Mouse (Mus musculus) G1E-ER4 (cell line): Measurements from ENCODE around the gene Plekhj1. TPM values are rescaled to one million over a fixed set of nuclear protein-coding genes. Genes with fewer than 3 reads are reported as not detected.

Source experiments
- GATA1 ChIP-seq: IDR thresholded peaks from one replicate; pipeline ENCODE4 v1.8.0; 2012; ENCODE audit warnings: low read length, inconsistent platforms
- polyA plus RNA-seq: library from polyadenylated mRNA; stranded (reverse); fragments of >175 nt; gene quantifications from 2 replicates; pipeline ENCODE4 v1.2.3, GENCODE M21; 2012

Plekhj1 gene
- polyA plus RNA-seq, 1 experiment, result 234 TPM

- no peak for TF ChIP-seq GATA1
These were observed 43.7 kb downstream of the Plekhj1 start, which contains the start of gene Dot1l for GRCm38 (mm10) chr10:80754594-80755290. Gene Dot1l, plus strand, starts transcription at chr10:80755206.

GRCm38 (mm10) chr10:80752079-80752625 is 46.3 kb downstream of the Plekhj1 start:
- TF ChIP-seq GATA1, result no peak

- TF ChIP-seq GATA1, result no peak
These were observed 47.1 kb downstream of the Plekhj1 start for GRCm38 (mm10) chr10:80751188-80751832.

GRCm38 (mm10) chr10:80748609-80749008 is 49.8 kb downstream of the Plekhj1 start:
- TF ChIP-seq GATA1, result no peak

- no peak for TF ChIP-seq GATA1
These were observed 51.0 kb downstream of the Plekhj1 start for GRCm38 (mm10) chr10:80747410-80747809.

Other genes with a start within 250 kb of the Plekhj1 start
- gene Rexo1, start 237.1 kb downstream of the Plekhj1 start, polyA plus RNA-seq, result 181 and 226 TPM in 2 replicates
- gene Klf16, start 221.3 kb downstream of the Plekhj1 start, polyA plus RNA-seq, result 107 and 125 TPM in 2 replicates
- gene Abhd17a, start 208.3 kb downstream of the Plekhj1 start, polyA plus RNA-seq, result 591 and 822 TPM in 2 replicates
- gene Scamp4, start 195.8 kb downstream of the Plekhj1 start, polyA plus RNA-seq, result 68.3 and 79.9 TPM in 2 replicates
- gene Adat3, start 195.7 kb downstream of the Plekhj1 start, polyA plus RNA-seq, result 24.6 and 31.6 TPM in 2 replicates
- gene Gm49322, start 192.6 kb downstream of the Plekhj1 start, polyA plus RNA-seq, result 2.0 and 3.1 TPM in 2 replicates
- 480 and 522 TPM in 2 replicates for gene Csnk1g2, start 175.8 kb downstream of the Plekhj1 start, polyA plus RNA-seq
- 103 and 127 TPM in 2 replicates for gene Btbd2, start 141.6 kb downstream of the Plekhj1 start, polyA plus RNA-seq
- 410 and 459 TPM in 2 replicates for gene Mknk2, start 120.5 kb downstream of the Plekhj1 start, polyA plus RNA-seq
- gene Mob3a, start 96.6 kb downstream of the Plekhj1 start, polyA plus RNA-seq, result 30.7 and 34.7 TPM in 2 replicates
- gene Izumo4, start 96.4 kb downstream of the Plekhj1 start, polyA plus RNA-seq, result 8.3 and 10.8 TPM in 2 replicates
- 37.8 and 38.4 TPM in 2 replicates for gene Ap3d1, start 56.4 kb downstream of the Plekhj1 start, polyA plus RNA-seq
- gene Dot1l, start 43.4 kb downstream of the Plekhj1 start, polyA plus RNA-seq, result 127 and 130 TPM in 2 replicates
- 777 and 944 TPM in 2 replicates for gene Sf3a2, start 428 bp downstream of the Plekhj1 start, polyA plus RNA-seq
- 2.3 TPM in 2 replicates for gene Amh, start 6.6 kb upstream of the Plekhj1 start, polyA plus RNA-seq
- gene Jsrp1, start 14.9 kb upstream of the Plekhj1 start, polyA plus RNA-seq, result 0.11 TPM in 1 of 2 replicates, not detected in the other
- gene Oaz1, start 28.0 kb upstream of the Plekhj1 start, polyA plus RNA-seq, result 1,739 and 1,884 TPM in 2 replicates
- gene Lingo3, start 45.4 kb upstream of the Plekhj1 start, polyA plus RNA-seq, result not detected in 2 replicates
- 360 and 413 TPM in 2 replicates for gene Lsm7, start 56.6 kb upstream of the Plekhj1 start, polyA plus RNA-seq
- gene Sppl2b, start 56.6 kb upstream of the Plekhj1 start, polyA plus RNA-seq, result 125 and 130 TPM in 2 replicates
- gene Tmprss9, start 73.2 kb upstream of the Plekhj1 start, polyA plus RNA-seq, result 0.02 and 0.04 TPM in 2 replicates
- 399 and 510 TPM in 2 replicates for gene Timm13, start 102.3 kb upstream of the Plekhj1 start, polyA plus RNA-seq
- not detected in 2 replicates for gene Lmnb2, start 119.6 kb upstream of the Plekhj1 start, polyA plus RNA-seq
- gene Gadd45b, start 131.4 kb upstream of the Plekhj1 start, polyA plus RNA-seq, result 0.55 and 1.3 TPM in 2 replicates
- 0.43 and 0.56 TPM in 2 replicates for gene Gng7, start 216.3 kb upstream of the Plekhj1 start, polyA plus RNA-seq
- not detected in 2 replicates for gene Diras1, start 227.0 kb upstream of the Plekhj1 start, polyA plus RNA-seq
- 11.6 and 12.0 TPM in 2 replicates for gene Slc39a3, start 238.8 kb upstream of the Plekhj1 start, polyA plus RNA-seq